Mouse (Mus musculus) thymus, adult 2 months (tissue): ENCODE data around the gene Parvb.

ENCODE experiments used
- CTCF ChIP-seq: fragments of 200-500 bp; IDR thresholded peaks from 2 replicates; pipeline ENCODE4 v1.5.1; 2012; ENCODE audit warnings: mild to moderate bottlenecking, control low read depth, low read length, moderate library complexity, borderline replicate concordance; ENCODE audit not compliant: control insufficient read depth, poor library complexity, insufficient read depth; ENCODE audit errors: extremely low read depth
- POLR2A ChIP-seq: fragments of 200-500 bp; IDR thresholded peaks from 2 replicates; pipeline ENCODE4 v1.6.1; 2012; ENCODE audit warnings: mild to moderate bottlenecking, low read length, control low read depth, moderate library complexity; ENCODE audit not compliant: control insufficient read depth, poor library complexity, insufficient read depth; ENCODE audit errors: extremely low read depth

DNA sequence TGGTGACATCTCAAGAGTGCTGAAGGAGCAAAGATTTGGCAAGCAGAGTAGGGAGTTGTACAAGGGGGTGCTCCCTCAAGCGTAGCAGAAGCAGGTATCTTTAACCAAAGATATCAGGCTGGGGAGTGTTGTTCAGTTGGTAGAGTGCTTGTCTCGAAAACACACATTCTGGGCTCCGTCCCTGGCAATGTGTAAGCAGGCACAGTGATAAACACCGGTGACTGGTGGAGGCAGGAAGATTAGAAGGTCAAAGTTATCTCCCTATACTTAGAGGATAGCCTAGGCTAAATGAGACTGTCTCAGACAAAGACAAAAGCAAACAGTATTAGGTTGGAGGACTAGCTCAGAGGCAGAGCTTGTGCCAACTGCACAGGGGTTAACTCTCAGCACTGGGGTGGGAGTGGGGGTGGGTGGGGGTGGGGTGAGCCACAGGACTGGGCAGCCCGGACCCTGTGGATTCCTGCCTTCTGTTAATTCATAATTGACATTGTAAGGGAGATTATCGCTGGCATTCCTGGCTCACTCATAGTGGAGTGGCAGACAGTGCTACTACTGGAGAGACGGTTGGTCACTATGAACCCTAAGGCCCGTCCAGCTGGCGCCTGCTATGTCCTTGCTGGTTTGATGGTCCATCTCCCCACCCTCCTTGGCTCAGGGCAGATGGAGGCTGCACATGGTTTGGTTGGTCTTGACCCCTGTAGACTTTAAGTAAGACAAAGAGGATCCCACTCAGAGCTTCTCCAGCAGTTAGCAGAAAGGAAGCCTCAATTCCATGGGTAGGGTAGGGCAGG lies 79.6 kb downstream of the Parvb start:
- no peak for TF ChIP-seq CTCF
- TF ChIP-seq POLR2A: no peak
